Mouse (Mus musculus) brain, adult 2 months (tissue): Measurements from ENCODE around the gene Hoxc13.

Source experiments
- DNase-seq: peaks from one replicate; pipeline ENCODE4 v3.0.0; 2011; ENCODE audit warnings: low read depth, low spot score

Hoxc13 gene

DNA sequence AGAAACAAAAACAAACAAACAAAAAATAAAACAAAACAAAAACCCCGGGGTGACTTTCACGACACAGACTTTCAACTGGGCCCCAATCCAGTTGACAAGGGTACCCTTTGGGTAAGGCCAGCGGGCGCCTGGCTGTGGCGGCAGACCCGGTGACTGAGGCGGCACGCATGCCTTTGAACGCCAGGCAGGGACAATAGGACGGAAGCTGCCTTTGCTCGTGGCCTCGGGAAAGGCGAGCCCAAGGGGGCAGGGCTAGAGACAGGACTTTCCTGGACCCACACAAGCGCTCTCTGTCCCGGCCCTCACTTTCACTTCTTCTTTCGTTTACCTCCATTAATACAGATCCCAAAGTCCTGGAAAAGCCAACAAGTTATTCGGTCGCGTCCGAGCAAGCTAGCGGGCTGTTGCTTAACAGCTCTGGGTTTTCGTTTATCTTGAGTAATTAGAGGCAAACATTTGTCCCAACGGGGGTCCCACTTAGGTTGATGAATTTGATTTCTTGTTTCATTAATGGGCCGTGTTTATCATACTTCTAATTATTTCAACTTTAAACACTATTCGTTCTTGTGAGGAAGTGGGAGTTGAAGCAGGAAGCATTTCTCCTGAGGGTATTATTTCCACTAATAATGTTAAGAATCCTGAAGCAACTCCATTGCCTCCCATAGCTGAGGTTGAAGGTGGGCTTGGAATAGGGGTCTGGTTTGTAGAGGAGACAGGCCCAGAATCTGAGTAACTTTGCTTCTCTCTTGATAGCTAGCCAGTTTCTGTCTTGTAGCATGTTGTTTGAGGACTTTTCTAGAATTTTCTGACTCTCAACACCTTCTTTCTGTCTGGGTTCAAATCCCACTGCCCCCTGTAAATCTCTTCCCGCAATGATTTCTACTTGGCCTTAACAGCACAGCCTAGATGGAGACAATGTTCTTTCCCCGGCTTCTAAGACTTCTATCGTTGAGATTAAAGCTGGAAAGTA, 43.1 kb downstream of the Hoxc13 start:
- no peak for DNase-seq

- DNase-seq: no peak
These were observed 44.3 kb downstream of the Hoxc13 start for GRCm38 (mm10) chr15:102965003-102965891.

GRCm38 (mm10) chr15:102965892-102966775, 45.2 kb downstream of the Hoxc13 start:
- peak; percentile 23 for DNase-seq

GRCm38 (mm10) chr15:102966776-102967311, 45.9 kb downstream of the Hoxc13 start, which contains the start of gene Hoxc10:
Hoxc10 (plus strand) TSS chr15:102966796.
- no peak for DNase-seq

GRCm38 (mm10) chr15:102967312-102967510, 46.3 kb downstream of the Hoxc13 start, which contains the start of gene Hoxc5:
Hoxc5 (plus strand) TSS chr15:102967443.
- no peak for DNase-seq

GRCm38 (mm10) chr15:102967511-102968397, 46.9 kb downstream of the Hoxc13 start:
- no peak for DNase-seq

DNA sequence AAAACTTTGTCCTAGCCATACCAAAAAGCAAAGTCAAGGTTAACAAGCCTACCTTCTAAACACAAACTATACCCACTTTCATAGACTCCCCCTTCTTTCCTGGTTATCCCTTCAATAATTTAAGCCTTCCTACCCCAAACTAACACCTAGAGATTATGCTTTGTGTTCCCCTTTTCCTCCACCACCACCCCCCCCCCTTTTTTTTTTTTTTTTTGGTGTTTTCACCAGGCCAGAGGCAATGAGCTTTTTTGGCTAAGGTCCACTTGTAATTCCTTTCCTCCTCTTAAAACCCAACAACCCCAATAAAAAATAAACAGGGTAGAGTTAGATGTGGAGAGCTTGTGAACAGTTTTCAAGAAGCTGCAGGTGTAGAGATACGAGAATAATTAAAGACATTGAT, 48.4 kb downstream of the Hoxc13 start:
- DNase-seq: no peak

- DNase-seq: peak; percentile 46
These were observed 49.8 kb downstream of the Hoxc13 start for GRCm38 (mm10) chr15:102970740-102971139.

DNA sequence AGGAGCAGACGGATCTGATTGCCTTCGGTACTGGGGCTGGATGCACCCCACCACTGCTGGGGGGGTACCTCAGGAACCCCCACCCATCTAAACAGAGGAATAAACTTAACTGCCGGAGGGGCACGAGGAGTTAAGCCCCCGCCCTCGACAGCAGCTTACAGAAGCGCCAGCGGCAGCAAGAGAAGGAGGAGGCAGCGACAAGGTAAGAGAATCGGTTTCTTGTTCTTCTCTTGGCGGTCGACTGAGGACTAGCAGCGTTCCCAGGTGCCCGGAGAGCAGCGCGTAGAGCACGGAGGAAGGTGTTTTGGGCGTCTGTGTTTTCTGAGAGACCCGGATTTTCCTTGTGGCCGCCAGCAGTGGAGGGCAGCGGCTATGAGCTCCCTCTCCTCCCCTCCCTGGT, 51.4 kb downstream of the Hoxc13 start:
- no peak for DNase-seq

- no peak for DNase-seq
These were observed 51.9 kb downstream of the Hoxc13 start for GRCm38 (mm10) chr15:102972753-102973152.

- no peak for DNase-seq
These were observed 54.1 kb downstream of the Hoxc13 start for GRCm38 (mm10) chr15:102975034-102975433.

DNA sequence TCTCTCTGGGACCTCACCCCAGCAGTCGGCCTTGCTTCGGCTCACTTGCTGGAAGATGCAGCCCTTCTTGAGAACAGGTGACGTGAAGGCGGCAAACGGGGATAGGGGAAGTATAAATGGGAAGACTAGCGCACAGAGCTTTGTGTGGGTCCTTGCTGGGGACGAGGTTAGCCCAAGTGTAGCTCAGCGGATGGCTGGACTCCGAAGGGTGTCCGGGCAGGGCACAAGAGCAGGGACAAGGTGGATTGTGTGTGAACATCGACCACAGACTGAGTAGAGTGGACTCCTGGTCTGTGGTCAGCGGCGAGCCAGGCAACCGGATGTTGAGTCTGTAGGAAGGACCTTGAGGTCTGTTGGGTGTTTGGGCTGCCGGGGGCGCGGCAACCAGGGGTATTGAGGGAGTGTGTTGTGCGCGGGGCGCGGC, 54.8 kb downstream of the Hoxc13 start:
- no peak for DNase-seq

DNA sequence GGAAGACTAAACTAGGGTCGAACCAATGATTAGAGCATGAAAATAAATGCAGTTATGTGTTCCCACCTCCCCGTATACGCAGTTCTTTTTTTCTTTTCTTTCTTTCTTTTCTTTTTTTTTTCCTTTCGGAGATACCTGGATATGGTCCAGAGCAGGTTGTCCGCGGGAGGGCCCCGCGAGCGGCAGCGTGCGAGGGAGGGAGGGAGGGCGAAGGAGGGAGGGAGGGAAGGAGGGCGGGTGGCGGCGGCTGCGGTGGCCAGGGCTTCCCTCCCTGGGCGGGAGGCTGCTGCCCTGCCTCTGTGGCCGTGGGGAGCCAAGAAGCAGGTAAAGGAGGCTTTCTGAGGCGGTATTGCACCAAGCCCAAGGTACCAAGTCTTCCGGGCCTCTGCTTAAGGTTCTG, 55.3 kb downstream of the Hoxc13 start, which contains the start of gene Hoxc9:
Gene Hoxc9, plus strand, starts transcription at position 269 of the 400 bp plus-strand sequence.
- DNase-seq: no peak

DNA sequence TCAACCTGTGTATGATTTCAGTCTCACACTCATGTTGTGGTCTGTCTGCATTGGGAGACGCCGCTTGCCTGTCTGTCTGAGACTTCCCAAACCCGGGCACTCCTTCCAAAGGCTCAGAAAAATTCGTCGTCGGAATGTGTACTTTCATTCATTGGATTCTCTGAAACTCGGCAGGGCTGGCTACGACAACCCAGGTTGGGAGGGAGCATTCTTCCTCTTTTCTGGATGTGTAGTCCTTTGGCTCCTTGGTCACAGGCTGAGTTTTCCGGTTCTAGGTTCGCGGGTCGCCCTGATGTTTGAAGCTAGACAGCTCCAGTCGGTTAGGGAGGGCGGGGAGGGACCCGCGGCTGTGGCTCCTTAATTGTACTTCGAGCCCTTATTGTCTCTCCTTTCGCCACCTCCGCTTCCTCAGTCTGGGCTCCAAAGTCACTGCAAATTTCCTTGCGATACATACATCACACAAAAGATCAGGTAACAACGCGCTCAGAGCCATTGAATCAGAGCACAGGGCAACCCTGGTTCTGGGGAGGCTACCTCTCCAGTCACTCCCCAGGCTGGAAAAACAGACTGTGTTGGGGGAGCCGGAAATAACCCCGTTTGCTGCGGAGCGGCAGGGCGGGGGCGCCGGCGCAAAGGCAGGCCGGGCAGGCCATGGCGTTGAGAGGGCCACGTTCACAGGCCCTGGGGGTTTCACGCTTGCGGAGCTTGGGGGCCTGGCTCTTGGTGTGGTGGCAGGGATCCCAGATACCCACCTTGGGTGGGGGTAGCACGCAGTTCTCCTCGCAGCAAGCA, 55.9 kb downstream of the Hoxc13 start:
- no peak for DNase-seq

- no peak for DNase-seq
These were observed 56.6 kb downstream of the Hoxc13 start for GRCm38 (mm10) chr15:102977423-102977974.
